Mouse (Mus musculus): ENCODE data around the gene Pum3.
"Not testable (repeated sequence)": the region's sequence is repeated elsewhere in the genome, so short reads cannot be mapped to it uniquely, and the experiment has no call there.

Gene Pum3

GRCm38 (mm10) chr19:27394341-27394990 lies 35.2 kb downstream of the Pum3 start:
- no peak for DNase-seq (ENCODE audit: low spot score in 2 of 2)

GRCm38 (mm10) chr19:27392431-27392830 lies 37.2 kb downstream of the Pum3 start:
- DNase-seq (ENCODE audit: low spot score in 2 of 2) = no peak

- no peak for DNase-seq (ENCODE audit: low spot score in 2 of 2)
Observed at GRCm38 (mm10) chr19:27391344-27391743, 38.3 kb downstream of the Pum3 start.

GRCm38 (mm10) chr19:27389566-27389965 lies 40.1 kb downstream of the Pum3 start:
- DNase-seq (ENCODE audit: low spot score in 2 of 2) = not testable (repeated sequence)

DNA sequence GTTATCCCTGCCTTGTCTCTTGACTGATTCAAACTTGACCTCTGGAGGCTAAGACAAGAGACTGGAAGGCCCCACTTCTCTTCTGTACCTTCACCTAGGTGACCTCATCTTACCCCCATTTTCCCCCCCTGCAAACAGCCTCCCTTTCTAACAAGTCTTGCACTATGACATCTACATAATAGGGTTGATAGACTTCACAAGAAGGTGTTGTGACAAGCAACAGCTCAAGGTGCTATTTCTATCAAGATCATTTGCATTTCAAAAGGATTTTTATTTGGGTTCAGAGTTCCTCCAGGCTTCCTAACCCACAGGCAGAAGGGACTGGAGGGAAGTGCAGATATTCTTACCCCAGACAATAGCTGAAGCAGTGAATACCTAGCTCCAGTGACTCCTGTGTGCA lies 44.3 kb downstream of the Pum3 start:
- DNase-seq (ENCODE audit: low spot score in 2 of 2) = no peak

DNA sequence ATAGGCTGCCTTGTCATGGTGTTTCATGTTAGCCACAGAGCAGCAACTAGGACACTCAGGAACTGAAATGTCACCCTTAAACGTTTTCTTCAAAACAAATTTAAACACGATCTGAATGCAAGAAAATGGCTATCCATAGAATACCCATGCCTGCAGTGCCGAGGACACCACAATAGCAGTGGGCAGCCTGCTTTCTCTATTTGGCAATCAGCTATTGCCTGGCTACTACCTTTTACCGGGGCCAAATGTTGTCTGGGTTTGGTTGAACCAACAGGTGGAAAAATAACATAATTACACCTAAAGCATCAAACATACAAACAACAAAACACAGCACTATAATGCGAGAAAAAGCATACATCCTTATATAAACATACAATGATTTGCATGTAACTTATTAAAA lies 46.4 kb downstream of the Pum3 start:
- DNase-seq (ENCODE audit: low spot score in 2 of 2) = no peak

DNA sequence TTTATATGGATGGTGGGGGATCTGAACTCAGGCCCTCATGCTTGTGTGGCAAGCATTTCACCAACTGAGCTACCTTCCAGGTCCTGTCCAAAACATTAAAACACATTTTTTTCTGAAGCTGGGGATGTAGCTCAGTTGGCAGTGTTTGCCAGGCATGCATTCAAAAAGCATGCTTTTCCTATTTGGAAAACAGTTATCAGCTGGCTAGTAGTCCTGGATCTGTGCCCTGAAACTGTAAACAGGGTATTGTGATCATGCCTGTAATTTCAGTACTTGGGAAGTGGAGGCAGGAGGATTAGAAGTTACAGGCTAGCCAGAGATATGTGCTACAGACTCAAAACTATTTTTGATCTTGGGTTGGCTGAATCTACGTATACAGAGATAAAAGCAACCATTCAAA lies 47.5 kb downstream of the Pum3 start:
- DNase-seq (ENCODE audit: low spot score in 2 of 2) = no peak

- DNase-seq (ENCODE audit: low spot score in 2 of 2) = no peak
Observed at GRCm38 (mm10) chr19:27379712-27380401, 49.8 kb downstream of the Pum3 start.

DNA sequence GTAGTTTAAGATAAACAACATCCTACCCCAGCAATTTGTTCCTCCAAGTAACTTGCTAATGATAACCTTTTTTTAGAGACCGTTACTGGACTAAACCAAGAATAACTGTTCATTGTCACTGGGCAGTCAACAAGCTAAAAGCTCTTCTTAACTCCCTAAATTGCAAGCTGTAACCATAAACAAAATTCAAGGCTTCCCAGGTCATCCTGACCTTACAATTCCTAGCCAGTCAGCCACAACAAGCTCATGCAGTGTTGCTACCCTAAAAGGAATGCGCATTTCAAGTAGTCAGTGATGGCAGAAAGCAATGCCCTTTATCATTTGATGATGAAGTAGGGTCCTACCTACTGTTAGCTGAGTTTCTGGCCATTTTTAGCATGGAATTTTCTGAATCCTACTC lies 58.8 kb downstream of the Pum3 start:
- DNase-seq (ENCODE audit: low spot score in 2 of 2) = no peak

GRCm38 (mm10) chr19:27370174-27370573 lies 59.5 kb downstream of the Pum3 start:
- DNase-seq (ENCODE audit: low spot score in 2 of 2) = no peak

DNA sequence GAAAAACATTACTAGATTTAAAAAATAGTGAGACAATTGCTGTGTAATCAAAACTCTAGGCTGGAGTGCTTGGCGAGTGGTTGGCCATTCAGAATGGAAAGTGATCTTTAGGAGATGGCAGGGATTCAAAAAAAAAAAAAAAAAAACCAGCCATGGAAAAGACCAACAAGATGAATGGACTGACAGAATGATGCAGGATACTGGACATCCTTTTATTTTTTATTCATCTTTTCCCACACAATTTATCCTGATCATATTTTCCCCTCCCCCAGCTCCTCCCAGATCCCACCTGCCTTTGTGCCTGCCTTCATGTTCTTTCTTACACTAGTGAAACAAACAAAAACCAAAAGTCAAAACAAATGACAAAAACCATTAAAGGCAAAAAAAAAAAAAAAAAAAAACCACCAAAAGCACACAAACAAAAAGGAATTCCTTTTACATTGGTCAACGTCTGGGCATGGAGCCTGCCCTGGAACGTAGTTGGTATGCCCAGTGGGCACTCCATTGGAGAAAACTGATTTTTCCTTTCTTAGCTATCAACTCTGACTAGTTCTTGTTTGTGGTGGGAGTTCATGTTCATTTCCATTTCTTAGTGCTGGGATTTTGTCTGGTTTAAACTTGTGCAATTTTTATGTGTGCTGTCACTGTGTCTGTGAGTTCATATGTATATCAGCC lies 60.0 kb downstream of the Pum3 start:
- no peak for DNase-seq (ENCODE audit: low spot score in 2 of 2)

DNA sequence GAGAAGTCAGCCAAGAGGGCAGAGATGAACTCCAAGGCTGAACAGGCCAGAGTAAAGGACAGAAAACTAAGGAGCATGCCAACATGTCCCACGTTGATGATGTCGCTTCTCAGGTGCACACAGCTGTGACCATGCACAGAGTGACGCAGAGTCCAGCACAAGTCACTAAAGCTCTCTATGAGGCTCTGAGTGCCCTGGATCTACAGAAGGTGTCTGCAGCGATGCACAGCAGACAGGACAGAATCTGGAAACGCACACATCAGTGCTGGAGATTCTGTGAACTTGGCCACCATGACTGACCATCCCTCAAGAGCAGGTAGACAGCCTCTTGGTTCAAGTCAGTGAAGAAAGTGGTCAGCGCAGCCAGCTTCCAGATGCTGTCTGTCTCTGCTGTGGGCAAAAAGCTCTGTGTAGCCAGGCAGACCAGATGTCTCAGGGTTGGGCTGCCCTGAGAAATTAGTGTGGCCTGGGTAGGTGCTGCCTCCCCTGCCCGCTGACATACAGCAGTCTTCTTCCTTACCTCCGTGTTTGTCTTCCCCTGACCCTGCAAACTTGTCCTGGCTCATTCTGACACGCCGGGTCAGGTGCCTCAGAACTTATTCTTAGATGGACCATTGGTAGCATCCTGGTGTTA lies 63.4 kb downstream of the Pum3 start:
- no peak for DNase-seq (ENCODE audit: low spot score in 2 of 2)

DNA sequence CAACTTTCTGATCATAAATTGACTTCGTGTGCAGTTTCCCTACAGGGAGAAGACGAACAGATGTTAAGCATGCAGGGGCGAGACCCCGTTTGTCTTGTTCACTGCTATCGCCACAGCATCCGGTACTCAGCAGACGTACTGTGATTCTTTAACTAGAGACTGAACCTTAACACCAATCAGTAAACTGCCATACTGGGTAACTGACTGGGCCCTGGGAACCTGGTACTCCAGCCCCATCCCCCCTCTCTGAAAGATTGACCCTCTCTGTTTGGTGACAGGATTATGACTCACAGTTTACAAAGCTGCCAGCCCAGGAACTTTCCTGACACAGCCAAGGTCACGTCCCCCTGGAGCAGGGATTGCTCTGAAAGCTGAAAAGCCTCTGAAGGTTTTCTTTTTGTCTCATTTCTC lies 65.1 kb downstream of the Pum3 start:
- no peak for DNase-seq (ENCODE audit: low spot score in 2 of 2)

GRCm38 (mm10) chr19:27363891-27364290 lies 65.7 kb downstream of the Pum3 start:
- no peak for DNase-seq (ENCODE audit: low spot score in 2 of 2)

DNA sequence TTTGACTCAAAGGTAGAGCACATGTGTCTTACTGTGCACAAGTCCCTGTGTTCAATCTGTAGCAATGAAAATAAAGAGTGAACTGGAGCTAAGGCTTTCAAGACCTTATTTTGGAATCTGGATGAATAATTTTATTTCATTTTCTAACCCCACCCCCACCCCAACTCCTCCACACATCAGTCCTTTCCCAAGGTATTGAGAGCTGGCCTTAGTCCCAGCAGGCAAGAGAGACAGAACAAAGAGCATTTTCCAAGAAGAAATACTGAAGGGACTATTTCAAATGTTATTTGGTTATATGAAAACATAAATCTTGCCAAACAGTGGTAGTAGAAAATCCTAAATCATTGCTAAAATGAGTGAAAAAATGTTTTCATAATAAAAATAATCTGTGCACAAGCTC lies 69.2 kb downstream of the Pum3 start:
- DNase-seq (ENCODE audit: low spot score in 2 of 2) = no peak

DNA sequence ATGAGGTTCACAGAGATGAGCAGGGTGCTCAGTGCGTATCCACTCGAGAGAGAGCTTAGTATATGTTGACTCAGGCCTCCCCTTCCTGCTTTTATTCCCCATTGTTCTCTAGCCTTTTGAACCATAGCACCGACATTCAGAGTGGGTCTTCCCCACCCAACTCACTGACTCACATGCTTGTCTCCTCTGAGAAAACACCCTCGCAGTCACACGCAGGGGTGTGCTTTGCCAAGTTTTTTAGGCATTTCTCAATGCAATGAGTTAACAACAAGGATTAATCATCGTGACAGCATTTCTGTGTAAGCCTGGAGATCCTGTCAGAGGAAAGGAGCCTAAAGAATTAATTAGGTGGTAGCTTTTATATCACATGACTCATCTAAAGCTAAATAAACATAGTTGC lies 77.9 kb downstream of the Pum3 start:
- no peak for DNase-seq (ENCODE audit: low spot score in 2 of 2)

DNA sequence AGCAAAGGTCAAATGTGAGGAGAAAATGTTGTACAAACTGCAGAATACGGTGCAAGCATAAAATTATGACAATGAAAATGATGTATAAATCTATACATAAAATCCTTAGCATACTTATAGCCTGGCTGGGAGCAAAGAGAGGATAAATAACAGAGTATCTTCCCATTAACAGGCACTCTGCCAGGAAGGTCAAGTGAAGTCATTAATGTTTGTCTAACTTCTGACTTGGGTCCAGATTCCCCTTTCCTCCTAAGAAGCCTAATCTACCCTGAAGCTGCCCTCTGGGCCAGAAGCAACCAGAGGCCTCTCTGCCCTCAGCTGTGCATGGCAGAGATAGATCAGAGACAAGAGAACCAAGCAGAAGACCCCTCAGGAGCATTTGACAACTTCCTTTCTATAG lies 83.1 kb downstream of the Pum3 start:
- DNase-seq (ENCODE audit: low spot score in 2 of 2) = no peak

All from spleen, postnatal 10 days (tissue).